Mouse (Mus musculus) heart, embryonic 12.5 days (tissue): ENCODE measurements around the gene B4galt5. TPM values are rescaled to one million over a fixed set of nuclear protein-coding genes. Genes with fewer than 3 reads are reported as not detected.
A peak's percentile ranks its signal among the peaks of the same experiment; 100 is the strongest.

Experiments
- ATAC-seq: fragments of 200-750 bp; cut with Nextera tagmentation; 2 replicates; pipeline ENCODE4 v1.8.0; 2017; ENCODE audit warnings: moderate TSS enrichment, moderate library complexity; ENCODE audit not compliant: insufficient number of reproducible peaks, low FRiP score
- H3K27ac ChIP-seq: fragments of 300-500 bp; sonication (generic); 2 replicates; pipeline ENCODE4 v1.5.1; 2016; ENCODE audit warnings: mild to moderate bottlenecking, moderate library complexity; ENCODE audit not compliant: poor library complexity, severe bottlenecking
- H3K27me3 ChIP-seq: fragments of 300-500 bp; sonication (generic); replicated peaks from 2 replicates; pipeline ENCODE4 v1.6.1; 2016; ENCODE audit warnings: mild to moderate bottlenecking, moderate library complexity
- H3K36me3 ChIP-seq: fragments of 300-500 bp; sonication (generic); 2 replicates; pipeline ENCODE4 v1.6.1; 2016; ENCODE audit warnings: mild to moderate bottlenecking, moderate library complexity
- H3K4me1 ChIP-seq: fragments of 300-500 bp; sonication (generic); replicated peaks from 2 replicates; pipeline ENCODE4 v1.6.1; 2016; ENCODE audit warnings: mild to moderate bottlenecking
- H3K4me2 ChIP-seq: fragments of 300-500 bp; sonication (generic); 2 replicates; pipeline ENCODE4 v1.6.1; 2016; ENCODE audit warnings: mild to moderate bottlenecking, moderate library complexity
- H3K4me3 ChIP-seq: fragments of 300-500 bp; sonication (generic); 2 replicates; pipeline ENCODE4 v1.5.1; 2016; ENCODE audit warnings: mild to moderate bottlenecking
- H3K9ac ChIP-seq: fragments of 300-500 bp; sonication (generic); 2 replicates; pipeline ENCODE4 v1.6.1; 2016; ENCODE audit warnings: mild to moderate bottlenecking, moderate library complexity
- H3K9me3 ChIP-seq: fragments of 300-500 bp; sonication (generic); replicated peaks from 2 replicates; pipeline ENCODE4 v1.6.1; 2016; ENCODE audit warnings: mild to moderate bottlenecking, moderate library complexity
- WGBS: fragments of 180-500 bp; shearing (Covaris S2); methylation state at CpG from one replicate; pipeline ENCODE4 v1.1.7; 2016; 5-methylcytosine and 5-hydroxymethylcytosine counted together
- polyA plus RNA-seq: library from polyadenylated mRNA; unstranded; fragments of >200 nt; fragmentation: Nextera tagmentation; extraction: Ambion mirVana; gene quantifications from 2 replicates; pipeline ENCODE4 v1.2.1, GENCODE M21; 2016

Gene B4galt5
- polyA plus RNA-seq, 1 experiment from 2014 or later, result 14.9 TPM

DNA sequence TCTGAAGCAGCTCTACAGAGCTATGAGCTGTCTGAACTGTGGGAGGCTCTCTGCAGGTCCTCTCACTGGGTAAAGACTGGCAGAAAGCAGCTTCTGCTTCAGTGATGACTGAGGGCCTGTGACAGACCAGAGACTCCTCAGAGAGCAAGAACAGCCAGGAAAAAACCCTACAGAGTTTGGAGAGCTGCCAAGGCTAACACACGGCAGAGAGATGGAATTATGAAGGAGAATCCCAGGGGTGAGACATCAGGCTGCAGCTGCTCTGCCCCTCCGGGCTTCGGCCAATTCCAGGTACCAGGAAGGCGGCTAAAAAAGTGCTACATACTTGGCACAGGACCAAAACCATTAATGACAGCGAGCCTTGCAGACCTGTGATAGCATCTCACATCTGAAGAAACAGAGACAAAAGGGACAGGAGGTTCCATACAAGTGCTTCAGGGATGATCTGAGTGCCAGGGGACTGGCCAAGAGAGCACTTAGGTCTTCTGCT is 17.5 kb downstream of the B4galt5 start:
- no peaks in the 10 kb centered on the region for H3K9me3 ChIP-seq
- no peak overlapping the region for H3K4me2 ChIP-seq
- ATAC-seq, result peak; percentile 46; the same call in 1 of the 2 replicates
- H3K27ac ChIP-seq, result peak overlapping the region; percentile 41
- no peaks in the 10 kb centered on the region for H3K36me3 ChIP-seq
- peaks cover 72% of the 10 kb centered on the region for H3K4me1 ChIP-seq
- no peak overlapping the region for H3K4me3 ChIP-seq
- no peaks in the 10 kb centered on the region for H3K27me3 ChIP-seq
- WGBS, result 13% methylated on average over 5 of the region's 5 CpGs
- H3K9ac ChIP-seq, result no peak overlapping the region

DNA sequence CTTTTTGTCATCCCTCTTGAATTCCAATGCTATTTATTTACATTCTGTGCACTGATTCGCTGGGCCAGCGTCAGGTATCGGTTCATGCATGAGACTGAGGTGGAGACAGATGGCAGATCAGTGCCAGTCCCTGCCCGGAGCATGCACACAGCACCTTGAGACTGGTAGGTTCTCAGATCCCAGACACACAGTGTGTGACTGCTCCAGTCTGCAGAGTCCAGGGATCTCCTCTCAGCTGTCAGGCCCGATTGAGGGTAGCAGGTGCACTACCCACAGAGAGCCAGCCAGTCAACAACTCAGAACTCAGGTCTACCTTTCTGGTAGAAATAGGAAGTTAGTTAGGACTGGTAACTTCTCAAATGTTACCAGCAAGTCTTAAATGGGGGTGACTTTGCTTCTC is 18.4 kb downstream of the B4galt5 start:
- 86% methylated on average over 5 of the region's 5 CpGs for WGBS
- Histone ChIP-seq H3K4me3 (no peak overlapping the region), H3K9ac (no peak overlapping the region), H3K27me3 (no peaks in the 10 kb centered on the region), H3K36me3 (no peaks in the 10 kb centered on the region), H3K27ac (no peak overlapping the region), H3K4me1 (peaks cover 63% of the 10 kb centered on the region), H3K4me2 (no peak overlapping the region), H3K9me3 (no peaks in the 10 kb centered on the region)
- no peak for ATAC-seq

DNA sequence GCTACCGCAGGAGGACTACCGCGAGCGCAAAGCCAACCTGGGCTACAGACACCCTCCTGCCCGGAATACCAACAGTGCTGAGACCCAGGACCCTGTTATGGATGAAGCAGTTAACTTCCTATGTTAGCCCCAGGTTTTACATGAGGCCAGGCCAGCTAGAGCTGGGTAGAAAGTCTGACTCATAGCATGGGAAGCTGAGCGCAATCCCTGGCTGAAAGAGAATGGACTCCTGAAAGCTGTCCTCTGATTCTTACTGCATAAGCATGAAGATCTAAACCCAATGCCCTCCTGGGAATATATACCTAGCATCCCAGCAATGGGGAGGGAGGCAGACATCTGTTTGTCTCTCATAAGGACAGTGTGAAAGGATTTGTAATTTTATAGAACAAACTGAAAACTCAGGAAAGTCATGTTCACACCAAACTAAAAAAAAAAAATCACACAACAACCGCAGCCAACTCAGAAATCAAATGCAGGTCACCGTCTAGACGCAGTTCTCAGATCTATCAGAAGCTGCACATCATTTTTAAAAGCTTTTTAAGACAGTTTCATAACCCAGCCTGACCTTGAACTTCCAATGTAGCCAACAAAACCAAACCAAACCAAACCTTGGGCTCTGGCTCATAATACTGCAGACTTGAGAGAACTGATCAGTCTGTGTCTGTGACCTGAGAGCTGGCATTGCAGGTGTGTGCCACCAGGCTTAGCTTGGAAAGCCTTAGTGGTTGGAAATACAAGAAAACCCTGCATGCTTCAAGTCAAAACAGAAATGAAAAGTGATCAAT is 19.3 kb downstream of the B4galt5 start:
- ATAC-seq, result no peak
- Histone ChIP-seq H3K9ac (no peak overlapping the region), H3K4me3 (no peak overlapping the region), H3K4me2 (no peak overlapping the region), H3K27ac (no peak overlapping the region; the same call in 1 of the 2 replicates), H3K9me3 (no peaks in the 10 kb centered on the region), H3K4me1 (peaks cover 63% of the 10 kb centered on the region), H3K36me3 (no peaks in the 10 kb centered on the region), H3K27me3 (no peaks in the 10 kb centered on the region)
- WGBS, result 88% methylated on average over 9 of the region's 9 CpGs

DNA sequence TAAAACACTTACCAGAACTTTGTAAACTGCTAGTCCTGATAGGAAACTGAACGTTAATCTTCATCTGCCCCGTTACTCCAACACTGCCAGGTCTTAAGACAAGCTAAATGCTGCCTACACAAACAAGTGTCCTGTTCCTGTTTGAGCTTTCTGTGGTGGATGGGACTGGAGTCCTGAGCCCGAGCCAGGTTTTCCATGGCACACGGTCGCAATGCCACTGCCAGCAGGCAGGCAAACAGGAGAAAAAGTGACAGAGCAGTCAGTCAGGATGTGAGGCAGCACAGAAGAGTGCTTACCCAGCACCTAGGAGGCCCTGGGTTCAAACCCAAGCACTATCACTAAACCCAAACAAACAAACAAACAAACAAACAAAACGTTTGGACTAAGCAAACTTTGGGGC is 20.6 kb downstream of the B4galt5 start:
- Histone ChIP-seq H3K4me1 (peaks cover 66% of the 10 kb centered on the region), H3K27me3 (no peaks in the 10 kb centered on the region), H3K27ac (no peak overlapping the region), H3K36me3 (no peaks in the 10 kb centered on the region), H3K9me3 (no peaks in the 10 kb centered on the region), H3K4me3 (no peak overlapping the region), H3K9ac (no peak overlapping the region), H3K4me2 (no peak overlapping the region)
- 72% methylated on average over 6 of the region's 6 CpGs for WGBS
- no peak for ATAC-seq

DNA sequence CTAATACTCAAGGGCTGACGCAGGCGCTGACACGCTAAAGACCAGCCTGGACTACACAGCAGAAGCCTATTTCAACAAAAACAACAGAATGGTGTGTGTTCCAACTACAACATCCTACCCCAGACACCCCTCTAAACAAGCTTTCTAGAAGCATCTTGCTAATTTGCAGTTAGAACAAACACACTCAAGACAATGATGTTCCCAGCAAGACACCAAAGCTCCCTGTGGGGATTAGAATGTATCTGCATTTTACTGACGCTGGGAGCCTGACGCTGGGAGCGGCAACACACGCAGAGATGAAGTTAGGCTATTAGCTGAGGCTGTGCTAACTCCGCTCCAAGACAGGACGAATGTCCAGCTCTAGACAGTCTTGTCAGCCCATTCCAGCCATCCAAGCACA is 22.4 kb downstream of the B4galt5 start:
- WGBS, result 74% methylated on average over 9 of the region's 9 CpGs
- H3K27ac ChIP-seq, result no peak overlapping the region
- no peak overlapping the region for H3K4me2 ChIP-seq
- no peaks in the 10 kb centered on the region for H3K27me3 ChIP-seq
- no peaks in the 10 kb centered on the region for H3K36me3 ChIP-seq
- H3K4me3 ChIP-seq, result no peak overlapping the region
- H3K9ac ChIP-seq, result no peak overlapping the region
- no peaks in the 10 kb centered on the region for H3K9me3 ChIP-seq
- peaks cover 55% of the 10 kb centered on the region for H3K4me1 ChIP-seq
- ATAC-seq, result no peak

DNA sequence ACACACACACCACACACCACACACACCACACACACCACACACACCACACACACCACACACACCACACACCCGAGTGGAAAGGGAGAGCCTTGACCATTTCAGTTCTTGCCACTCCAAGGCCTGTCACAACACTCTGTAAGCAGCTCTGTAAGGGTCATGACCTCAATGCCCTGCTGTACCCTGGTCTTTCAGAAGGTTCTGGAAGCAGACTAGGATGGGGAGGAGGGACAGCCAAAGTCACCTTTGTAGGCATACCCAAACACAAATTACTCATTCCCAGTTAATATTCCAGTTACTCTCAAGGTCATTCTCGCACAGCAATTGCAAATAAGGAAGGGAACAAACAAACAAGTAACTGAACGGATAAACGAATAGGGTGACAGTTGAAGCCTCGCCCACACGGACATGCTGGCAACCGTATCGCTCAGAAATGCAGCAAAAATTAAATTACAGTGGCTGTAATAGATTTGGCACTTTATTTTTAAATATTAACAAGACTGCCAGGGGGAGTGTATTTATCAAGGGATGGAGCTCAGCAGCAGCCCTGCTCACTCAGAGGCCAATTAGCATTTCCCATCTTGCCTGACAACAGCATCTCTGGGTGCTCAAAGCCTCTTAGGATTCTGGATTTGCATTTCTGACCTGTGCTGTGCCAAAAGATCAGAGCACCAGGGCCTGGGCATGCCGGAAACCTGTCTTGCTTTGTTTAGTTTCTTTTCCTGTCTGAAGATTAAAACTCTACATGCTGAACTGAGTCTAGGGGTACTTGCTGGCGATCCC is 24.6 kb downstream of the B4galt5 start:
- Histone ChIP-seq H3K4me2 (no peak overlapping the region), H3K27me3 (no peaks in the 10 kb centered on the region), H3K9me3 (no peaks in the 10 kb centered on the region), H3K27ac (no peak overlapping the region), H3K36me3 (no peaks in the 10 kb centered on the region), H3K9ac (0 out of 2 replicates have a peak overlapping the region, but pooled peaks have one; percentile 0), H3K4me1 (peaks cover 43% of the 10 kb centered on the region), H3K4me3 (no peak overlapping the region)
- no peak for ATAC-seq
- WGBS, result 83% methylated on average over 10 of the region's 10 CpGs

DNA sequence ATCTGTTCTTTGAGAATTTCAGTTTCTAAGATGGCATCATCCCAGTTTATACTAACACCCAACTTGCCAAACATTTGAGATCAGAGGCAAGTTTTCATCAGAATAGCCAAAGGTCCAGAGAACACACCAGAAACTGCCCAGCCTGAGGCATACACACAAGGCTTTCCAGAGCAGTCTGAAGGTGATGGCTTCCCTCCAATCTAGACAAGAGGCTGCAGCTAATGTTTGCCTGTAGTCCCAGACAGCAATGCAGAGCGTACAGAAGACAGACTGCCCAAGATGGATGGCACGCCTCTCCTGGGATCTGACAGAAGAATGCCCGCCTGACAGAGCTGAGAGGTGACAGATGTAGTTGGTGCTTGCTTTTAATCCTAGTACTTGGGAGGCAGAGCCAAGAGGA is 25.9 kb downstream of the B4galt5 start:
- Histone ChIP-seq H3K36me3 (no peaks in the 10 kb centered on the region), H3K9ac (no peak overlapping the region), H3K4me3 (no peak overlapping the region), H3K4me1 (peaks cover 52% of the 10 kb centered on the region), H3K4me2 (no peak overlapping the region), H3K9me3 (no peaks in the 10 kb centered on the region), H3K27ac (no peak overlapping the region; the same call in 1 of the 2 replicates), H3K27me3 (no peaks in the 10 kb centered on the region)
- no peak for ATAC-seq
- WGBS, result 38% methylated on average over 3 of the region's 3 CpGs

DNA sequence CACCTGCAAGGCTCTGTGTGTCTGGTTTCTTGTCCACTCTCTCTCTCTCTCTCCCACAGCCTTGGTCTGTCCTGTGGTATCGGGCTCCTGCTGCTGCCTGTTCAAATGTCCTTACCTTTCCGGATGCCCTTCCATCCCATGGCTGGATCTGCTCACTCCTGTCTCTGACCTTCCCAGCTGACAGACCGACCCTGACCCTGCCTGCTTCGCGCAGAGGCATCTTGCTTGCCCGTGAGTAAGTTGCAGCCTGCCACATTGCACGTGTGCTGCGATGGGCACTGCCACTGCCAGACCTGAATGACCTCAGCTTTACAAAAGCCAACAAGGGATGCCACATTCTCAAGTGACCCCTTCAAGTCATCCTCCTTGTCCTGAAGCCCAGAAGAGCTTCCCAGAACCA is 27.6 kb downstream of the B4galt5 start:
- H3K27me3 ChIP-seq, result no peaks in the 10 kb centered on the region
- no peaks in the 10 kb centered on the region for H3K9me3 ChIP-seq
- H3K4me2 ChIP-seq, result no peak overlapping the region
- H3K27ac ChIP-seq, result no peak overlapping the region
- 82% methylated on average over 8 of the region's 8 CpGs for WGBS
- no peaks in the 10 kb centered on the region for H3K36me3 ChIP-seq
- no peak for ATAC-seq
- peaks cover 61% of the 10 kb centered on the region for H3K4me1 ChIP-seq
- no peak overlapping the region for H3K4me3 ChIP-seq
- H3K9ac ChIP-seq, result no peak overlapping the region

DNA sequence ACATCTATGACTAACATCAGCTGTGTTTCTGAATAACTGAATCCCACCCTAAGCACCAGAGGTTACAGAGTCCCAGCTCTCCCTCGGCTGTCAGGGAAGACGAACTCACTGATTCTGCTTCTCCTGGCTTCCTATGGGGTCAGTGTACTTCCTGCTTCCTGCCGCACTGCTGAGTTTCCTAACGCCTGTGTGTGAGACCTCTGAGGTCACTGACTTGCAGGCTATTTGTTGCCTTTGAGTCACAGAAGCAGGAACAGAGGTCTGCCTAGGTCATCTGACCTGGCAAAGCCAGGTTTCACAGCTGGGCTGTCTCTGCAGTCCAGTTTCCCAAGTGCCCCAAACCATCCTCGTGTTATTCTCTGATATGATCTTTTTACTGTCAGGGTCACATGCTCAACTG is 30.0 kb downstream of the B4galt5 start:
- no peak overlapping the region for H3K4me3 ChIP-seq
- 23% methylated on average over 5 of the region's 5 CpGs for WGBS
- H3K36me3 ChIP-seq, result no peaks in the 10 kb centered on the region
- H3K9me3 ChIP-seq, result no peaks in the 10 kb centered on the region
- no peaks in the 10 kb centered on the region for H3K27me3 ChIP-seq
- H3K4me2 ChIP-seq, result no peak overlapping the region
- peaks cover 71% of the 10 kb centered on the region for H3K4me1 ChIP-seq
- H3K9ac ChIP-seq, result no peak overlapping the region
- peak overlapping the region; percentile 52; the same call in 1 of the 2 replicates for H3K27ac ChIP-seq
- ATAC-seq, result peak; percentile 11; the same call in 1 of the 2 replicates

DNA sequence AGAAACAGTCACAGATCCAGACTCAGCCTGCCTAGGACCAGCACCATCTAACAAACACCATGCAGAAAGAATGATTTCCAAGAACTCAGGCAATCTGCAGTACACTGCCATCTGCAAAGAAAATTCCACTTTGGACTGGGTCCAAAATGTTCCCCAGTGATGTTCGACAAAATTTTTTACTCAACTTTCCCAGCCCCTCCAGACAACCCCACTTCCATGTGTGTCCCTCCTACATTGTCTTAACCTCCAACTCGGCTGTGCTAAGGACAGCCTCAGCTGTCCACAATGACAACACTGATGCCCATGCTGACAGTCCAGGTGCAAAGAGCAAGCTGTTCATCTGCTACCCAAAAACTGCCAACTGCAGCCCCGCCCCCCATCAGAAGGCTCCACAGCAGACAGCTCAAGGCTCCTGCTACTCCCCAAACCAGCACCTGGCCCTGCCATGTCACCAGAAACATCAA is 32.2 kb downstream of the B4galt5 start:
- peaks cover 5% of the 10 kb centered on the region for H3K36me3 ChIP-seq
- no peak overlapping the region for H3K4me2 ChIP-seq
- no peaks in the 10 kb centered on the region for H3K27me3 ChIP-seq
- H3K4me1 ChIP-seq, result peaks cover 75% of the 10 kb centered on the region
- no peak overlapping the region for H3K27ac ChIP-seq
- H3K9ac ChIP-seq, result no peak overlapping the region
- H3K4me3 ChIP-seq, result no peak overlapping the region
- WGBS, result 66% methylated on average over 3 of the region's 3 CpGs
- no peaks in the 10 kb centered on the region for H3K9me3 ChIP-seq
- no peak for ATAC-seq

DNA sequence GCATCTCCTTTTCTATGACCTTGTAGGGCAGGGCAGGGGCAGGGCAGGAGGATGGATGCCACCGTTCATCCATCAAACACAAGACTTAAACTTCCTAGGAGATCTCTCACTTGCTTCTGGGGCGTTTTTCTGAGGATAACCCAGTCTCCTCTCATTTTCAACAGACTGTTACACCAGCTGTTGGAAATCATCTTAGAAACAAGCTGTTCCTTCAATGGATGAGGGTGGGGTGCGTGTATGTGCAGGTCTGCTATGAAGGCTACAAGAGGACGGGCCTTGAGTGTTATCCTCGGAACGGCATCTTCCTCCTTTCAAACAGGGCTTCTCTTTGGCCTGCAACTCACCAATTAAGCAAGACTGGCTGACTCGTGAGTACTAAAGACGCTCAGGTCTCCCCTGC is 34.5 kb downstream of the B4galt5 start:
- H3K4me2 ChIP-seq, result no peak overlapping the region
- H3K9ac ChIP-seq, result 0 out of 2 replicates have a peak overlapping the region, but pooled peaks have one; percentile 33
- peak overlapping the region; percentile 67; the same call in 1 of the 2 replicates for H3K27ac ChIP-seq
- H3K4me1 ChIP-seq, result peaks cover 68% of the 10 kb centered on the region
- no peak for ATAC-seq
- H3K9me3 ChIP-seq, result no peaks in the 10 kb centered on the region
- H3K36me3 ChIP-seq, result peaks cover 25% of the 10 kb centered on the region
- no peak overlapping the region for H3K4me3 ChIP-seq
- 83% methylated on average over 8 of the region's 8 CpGs for WGBS
- H3K27me3 ChIP-seq, result no peaks in the 10 kb centered on the region
